Mouse (Mus musculus) intestine, embryonic 15.5 days (tissue): Measurements from ENCODE around the gene Aak1. TPM values are rescaled to one million over a fixed set of nuclear protein-coding genes. Genes with fewer than 3 reads are reported as not detected.

ENCODE experiments used
- ATAC-seq: fragments of 200-750 bp; cut with Nextera tagmentation; 2 replicates; pipeline ENCODE4 v1.8.0; 2017; ENCODE audit warnings: moderate TSS enrichment, moderate library complexity
- H3K27ac ChIP-seq: fragments of 300-500 bp; sonication (generic); 2 replicates; pipeline ENCODE4 v1.5.1; 2015; ENCODE audit warnings: mild to moderate bottlenecking, inconsistent platforms
- H3K27me3 ChIP-seq: fragments of 300-500 bp; sonication (generic); replicated peaks from 2 replicates; pipeline ENCODE4 v1.6.1; 2015; ENCODE audit warnings: inconsistent platforms
- H3K36me3 ChIP-seq: fragments of 300-500 bp; sonication (generic); 2 replicates; pipeline ENCODE4 v1.6.1; 2015; ENCODE audit warnings: inconsistent platforms
- H3K4me1 ChIP-seq: fragments of 300-500 bp; sonication (generic); replicated peaks from 2 replicates; pipeline ENCODE4 v1.6.1; 2015; ENCODE audit warnings: inconsistent platforms
- H3K4me2 ChIP-seq: fragments of 300-500 bp; sonication (generic); replicated peaks from 2 replicates; pipeline ENCODE4 v1.6.1; 2015; ENCODE audit warnings: mild to moderate bottlenecking, inconsistent platforms
- H3K4me3 ChIP-seq: fragments of 300-500 bp; sonication (generic); replicated peaks from 2 replicates; pipeline ENCODE4 v1.5.1; 2015; ENCODE audit warnings: inconsistent platforms
- H3K9ac ChIP-seq: fragments of 300-500 bp; sonication (generic); 2 replicates; pipeline ENCODE4 v1.6.1; 2015; ENCODE audit warnings: inconsistent platforms
- H3K9me3 ChIP-seq: fragments of 300-500 bp; sonication (generic); 2 replicates; pipeline ENCODE4 v1.6.1; 2016; ENCODE audit warnings: inconsistent platforms
- WGBS: fragments of 180-500 bp; shearing (Covaris S2); methylation state at CpG from one replicate; pipeline ENCODE4 v1.1.7; 2015; 5-methylcytosine and 5-hydroxymethylcytosine counted together
- polyA plus RNA-seq: library from polyadenylated mRNA; unstranded; fragments of >200 nt; fragmentation: Nextera tagmentation; extraction: Ambion mirVana; gene quantifications from 2 replicates; pipeline ENCODE4 v1.2.1, GENCODE M21; 2015

Aak1 gene
- polyA plus RNA-seq, 1 experiment from 2014 or later, result 14.8 TPM

GRCm38 (mm10) chr6:86905500-86905899 is 56.2 kb downstream of the Aak1 start:
- Histone ChIP-seq H3K9ac (no peak overlapping the region), H3K36me3 (no peaks in the 10 kb centered on the region), H3K4me2 (no peak overlapping the region), H3K9me3 (no peaks in the 10 kb centered on the region), H3K4me1 (no peaks in the 10 kb centered on the region), H3K27ac (no peak overlapping the region), H3K27me3 (no peaks in the 10 kb centered on the region), H3K4me3 (no peak overlapping the region)
- no peak for ATAC-seq
- 94% methylated on average over 2 of the region's 2 CpGs for WGBS

GRCm38 (mm10) chr6:86907191-86907590 is 57.9 kb downstream of the Aak1 start:
- H3K9ac ChIP-seq, result no peak overlapping the region
- no peaks in the 10 kb centered on the region for H3K4me1 ChIP-seq
- no peaks in the 10 kb centered on the region for H3K36me3 ChIP-seq
- 91% methylated on average over 2 of the region's 2 CpGs for WGBS
- H3K27ac ChIP-seq, result no peak overlapping the region
- H3K9me3 ChIP-seq, result no peaks in the 10 kb centered on the region
- no peak overlapping the region for H3K4me2 ChIP-seq
- no peak for ATAC-seq
- H3K4me3 ChIP-seq, result no peak overlapping the region
- H3K27me3 ChIP-seq, result no peaks in the 10 kb centered on the region

- no peak overlapping the region for H3K9ac ChIP-seq
- WGBS, result 66% methylated on average over 5 of the region's 5 CpGs
- ATAC-seq, result no peak
- H3K4me2 ChIP-seq, result no peak overlapping the region
- H3K4me3 ChIP-seq, result no peak overlapping the region
- no peaks in the 10 kb centered on the region for H3K36me3 ChIP-seq
- no peaks in the 10 kb centered on the region for H3K9me3 ChIP-seq
- no peaks in the 10 kb centered on the region for H3K4me1 ChIP-seq
- no peak overlapping the region for H3K27ac ChIP-seq
- no peaks in the 10 kb centered on the region for H3K27me3 ChIP-seq
These were observed 59.3 kb downstream of the Aak1 start for GRCm38 (mm10) chr6:86908561-86909150.

- WGBS, result 74% methylated on average over 7 of the region's 7 CpGs
- Histone ChIP-seq H3K4me3 (no peak overlapping the region), H3K4me2 (no peak overlapping the region), H3K9ac (no peak overlapping the region), H3K27me3 (no peaks in the 10 kb centered on the region), H3K36me3 (no peaks in the 10 kb centered on the region), H3K4me1 (no peaks in the 10 kb centered on the region), H3K27ac (no peak overlapping the region), H3K9me3 (no peaks in the 10 kb centered on the region)
- ATAC-seq, result no peak
These were observed 60.6 kb downstream of the Aak1 start for GRCm38 (mm10) chr6:86909881-86910280.

GRCm38 (mm10) chr6:86916157-86916820 is 67.0 kb downstream of the Aak1 start:
- H3K4me2 ChIP-seq, result no peak overlapping the region
- H3K9me3 ChIP-seq, result no peaks in the 10 kb centered on the region
- H3K36me3 ChIP-seq, result no peaks in the 10 kb centered on the region
- H3K27ac ChIP-seq, result no peak overlapping the region
- H3K9ac ChIP-seq, result no peak overlapping the region
- H3K4me1 ChIP-seq, result 0 out of 2 replicates have a peak, but pooled peaks cover 4% of the 10 kb centered on the region
- WGBS, result 83% methylated on average over 5 of the region's 5 CpGs
- no peaks in the 10 kb centered on the region for H3K27me3 ChIP-seq
- ATAC-seq, result no peak
- H3K4me3 ChIP-seq, result no peak overlapping the region

- H3K4me1 ChIP-seq, result 0 out of 2 replicates have a peak, but pooled peaks cover 4% of the 10 kb centered on the region
- H3K4me3 ChIP-seq, result no peak overlapping the region
- no peaks in the 10 kb centered on the region for H3K36me3 ChIP-seq
- H3K27me3 ChIP-seq, result no peaks in the 10 kb centered on the region
- no peak for ATAC-seq
- no peaks in the 10 kb centered on the region for H3K9me3 ChIP-seq
- H3K4me2 ChIP-seq, result no peak overlapping the region
- H3K9ac ChIP-seq, result no peak overlapping the region
- 72% methylated on average over 4 of the region's 4 CpGs for WGBS
- no peak overlapping the region for H3K27ac ChIP-seq
These were observed 67.9 kb downstream of the Aak1 start for GRCm38 (mm10) chr6:86917231-86917630.

GRCm38 (mm10) chr6:86918058-86918835 is 68.9 kb downstream of the Aak1 start:
- 63% methylated on average over 7 of the region's 7 CpGs for WGBS
- Histone ChIP-seq H3K9me3 (no peaks in the 10 kb centered on the region), H3K4me3 (no peak overlapping the region), H3K27me3 (no peaks in the 10 kb centered on the region), H3K4me2 (no peak overlapping the region), H3K9ac (no peak overlapping the region), H3K4me1 (0 out of 2 replicates have a peak, but pooled peaks cover 4% of the 10 kb centered on the region), H3K36me3 (no peaks in the 10 kb centered on the region), H3K27ac (no peak overlapping the region)
- no peak for ATAC-seq

GRCm38 (mm10) chr6:86921880-86922279 is 72.6 kb downstream of the Aak1 start:
- peaks cover 6% of the 10 kb centered on the region; the same call in 1 of the 2 replicates for H3K36me3 ChIP-seq
- H3K27me3 ChIP-seq, result no peaks in the 10 kb centered on the region
- H3K9me3 ChIP-seq, result no peaks in the 10 kb centered on the region
- H3K9ac ChIP-seq, result no peak overlapping the region
- 0 out of 2 replicates have a peak, but pooled peaks cover 4% of the 10 kb centered on the region for H3K4me1 ChIP-seq
- WGBS, result 14% methylated on average over 4 of the region's 4 CpGs
- H3K27ac ChIP-seq, result no peak overlapping the region
- peak; percentile 66 for ATAC-seq
- H3K4me3 ChIP-seq, result no peak overlapping the region
- no peak overlapping the region for H3K4me2 ChIP-seq

- no peak overlapping the region for H3K27ac ChIP-seq
- H3K9ac ChIP-seq, result no peak overlapping the region
- no peaks in the 10 kb centered on the region for H3K9me3 ChIP-seq
- 86% methylated on average over 4 of the region's 4 CpGs for WGBS
- no peak for ATAC-seq
- H3K4me1 ChIP-seq, result no peaks in the 10 kb centered on the region
- no peak overlapping the region for H3K4me2 ChIP-seq
- H3K4me3 ChIP-seq, result no peak overlapping the region
- H3K27me3 ChIP-seq, result no peaks in the 10 kb centered on the region
- peaks cover 15% of the 10 kb centered on the region for H3K36me3 ChIP-seq
These were observed 75.4 kb downstream of the Aak1 start for GRCm38 (mm10) chr6:86924746-86925145.

- WGBS, result 58% methylated on average over 5 of the region's 5 CpGs
- Histone ChIP-seq H3K4me3 (no peak overlapping the region), H3K9me3 (no peaks in the 10 kb centered on the region), H3K36me3 (peaks cover 17% of the 10 kb centered on the region; the same call in 1 of the 2 replicates), H3K27me3 (no peaks in the 10 kb centered on the region), H3K4me2 (no peak overlapping the region), H3K4me1 (no peaks in the 10 kb centered on the region), H3K9ac (no peak overlapping the region), H3K27ac (no peak overlapping the region)
- no peak for ATAC-seq
These were observed 85.2 kb downstream of the Aak1 start for GRCm38 (mm10) chr6:86934541-86934940.

- Histone ChIP-seq H3K27ac (no peak overlapping the region), H3K27me3 (no peaks in the 10 kb centered on the region), H3K4me3 (no peak overlapping the region), H3K9me3 (no peaks in the 10 kb centered on the region), H3K4me1 (no peaks in the 10 kb centered on the region), H3K36me3 (peaks cover 17% of the 10 kb centered on the region; the same call in 1 of the 2 replicates), H3K4me2 (no peak overlapping the region), H3K9ac (no peak overlapping the region)
- WGBS, result 91% methylated on average over 7 of the region's 7 CpGs
- no peak for ATAC-seq
These were observed 90.5 kb downstream of the Aak1 start for GRCm38 (mm10) chr6:86939797-86940196.

- peaks cover 15% of the 10 kb centered on the region for H3K36me3 ChIP-seq
- WGBS, result 96% methylated on average over 9 of the region's 9 CpGs
- no peaks in the 10 kb centered on the region for H3K27me3 ChIP-seq
These were observed 91.6 kb downstream of the Aak1 start for GRCm38 (mm10) chr6:86940966-86941365.

More at GRCm38 (mm10) chr6:86940966-86941365, 91.6 kb downstream of the Aak1 start:
- H3K4me2 ChIP-seq, result no peak overlapping the region
- H3K9me3 ChIP-seq, result no peaks in the 10 kb centered on the region
- no peak overlapping the region for H3K9ac ChIP-seq
- H3K4me3 ChIP-seq, result no peak overlapping the region
- no peak overlapping the region for H3K27ac ChIP-seq
- no peaks in the 10 kb centered on the region for H3K4me1 ChIP-seq
- ATAC-seq, result no peak
